Mouse (Mus musculus) brain, embryonic 14.5 days (tissue): ENCODE data around the gene Lpcat2b.

Experiments used
- CTCF ChIP-seq: fragments of 200-500 bp; IDR thresholded peaks from 2 replicates; pipeline ENCODE4 v1.5.1; 2012; ENCODE audit warnings: inconsistent platforms, mild to moderate bottlenecking, moderate library complexity, borderline replicate concordance; ENCODE audit not compliant: insufficient read depth, insufficient read length; ENCODE audit errors: extremely low read depth
- POLR2A ChIP-seq: fragments of 200-500 bp; IDR thresholded peaks from 2 replicates; pipeline ENCODE4 v1.6.1; 2012; ENCODE audit warnings: mild to moderate bottlenecking, inconsistent platforms, borderline replicate concordance; ENCODE audit not compliant: poor library complexity, insufficient read depth, insufficient read length, severe bottlenecking; ENCODE audit errors: extremely low read depth

- TF ChIP-seq CTCF (no peak), POLR2A (no peak)
These were observed 28.9 kb upstream of the Lpcat2b start, which contains the start of gene Ephx4 for GRCm38 (mm10) chr5:107402436-107402835.
